Mouse (Mus musculus) 3T3-L1 (cell line): Measurements from ENCODE around the gene Cyp2d11.
A peak's percentile ranks its signal among the peaks of the same experiment; 100 is the strongest.
"Not testable (repeated sequence)": the region's sequence is repeated elsewhere in the genome, so short reads cannot be mapped to it uniquely, and the experiment has no call there.

Experiments
- DNase-seq: peaks from one replicate; pipeline ENCODE4 v3.0.0-alpha.2; 2015; ENCODE audit warnings: low read depth, low spot score

The Cyp2d11 gene

DNA sequence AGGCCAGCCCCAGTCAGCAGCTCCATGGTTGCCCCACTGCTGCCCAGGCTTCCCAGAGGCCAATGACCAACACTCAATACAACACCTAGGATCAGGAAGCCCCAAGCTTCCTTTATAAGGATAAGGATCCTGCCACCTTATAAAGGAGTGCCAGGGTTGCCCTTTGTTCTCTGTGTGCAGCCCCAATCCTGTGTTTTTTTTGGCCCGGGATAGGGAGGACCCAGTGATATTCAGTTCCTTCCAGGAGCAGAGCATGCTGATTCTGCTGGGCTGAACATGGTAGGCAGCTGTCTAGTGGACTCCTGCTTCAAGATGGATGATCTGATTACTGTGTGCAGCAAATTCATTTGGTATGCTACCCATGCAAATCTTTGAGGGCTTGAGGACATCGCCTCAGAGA, at the start of gene Cyp2d11:
TSS of gene Cyp2d11 (minus strand) at position 101 of the 400 bp plus-strand sequence.
- not testable (repeated sequence) for DNase-seq

DNA sequence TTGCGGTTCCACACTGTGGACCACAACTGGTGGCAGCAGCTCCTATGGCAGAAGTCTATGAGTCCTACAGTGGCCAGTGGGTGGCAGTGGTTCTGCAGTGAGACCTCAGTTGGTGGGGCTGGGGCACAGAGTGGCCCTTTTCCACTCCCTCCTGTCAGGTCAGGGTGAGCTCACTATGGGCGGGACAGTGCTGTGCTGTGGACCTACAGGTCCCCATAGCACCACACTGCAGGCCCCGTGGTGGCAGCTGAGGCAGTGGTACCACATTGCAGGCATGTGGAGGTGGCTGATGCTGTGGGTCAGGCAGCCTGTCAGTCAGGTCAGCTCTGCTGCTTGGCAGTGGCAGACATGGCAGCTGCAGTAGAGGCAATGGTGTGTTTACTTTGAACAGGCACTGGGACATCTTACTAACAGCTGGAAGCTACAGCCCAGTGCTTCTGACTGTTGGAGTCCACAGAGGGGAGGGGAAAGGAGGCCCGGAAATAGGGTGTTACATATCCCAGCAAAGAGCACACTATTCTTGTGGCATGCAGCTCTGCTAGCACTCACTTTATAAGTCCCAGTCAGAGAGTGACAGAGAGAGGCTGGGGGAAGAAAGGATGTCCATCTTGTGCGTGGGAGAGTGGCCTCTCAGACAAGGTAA, 44.3 kb upstream of the Cyp2d11 start:
- DNase-seq, result no peak

DNA sequence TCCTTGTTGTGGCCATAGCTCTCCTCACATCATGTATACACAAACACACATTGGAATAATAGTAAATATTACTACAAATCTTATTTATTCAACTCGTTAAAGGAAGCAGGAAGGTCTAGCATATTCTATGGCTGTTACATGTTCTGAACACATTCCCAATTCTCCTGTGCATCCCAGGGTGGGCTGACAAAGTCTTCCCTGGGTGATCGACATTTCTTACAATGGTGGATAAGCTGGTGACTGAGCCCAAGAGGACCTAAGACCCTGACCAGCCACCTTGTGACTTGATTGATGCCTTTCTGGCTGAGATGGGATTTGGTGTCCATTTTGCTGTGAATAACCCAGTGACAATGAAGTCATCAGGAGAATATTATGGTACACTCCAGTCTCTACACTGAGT, 41.8 kb upstream of the Cyp2d11 start:
- DNase-seq, result no peak

- no peak for DNase-seq
Measured at GRCm38 (mm10) chr15:82435011-82435410, 41.2 kb upstream of the Cyp2d11 start.

GRCm38 (mm10) chr15:82434541-82434940, 40.7 kb upstream of the Cyp2d11 start:
- DNase-seq, result no peak

GRCm38 (mm10) chr15:82433621-82434020, 39.8 kb upstream of the Cyp2d11 start:
- DNase-seq, result no peak

GRCm38 (mm10) chr15:82433137-82433536, 39.3 kb upstream of the Cyp2d11 start, which contains the start of gene Cyp2d9:
Gene Cyp2d9, plus strand, starts transcription at chr15:82433437.
- DNase-seq, result no peak

DNA sequence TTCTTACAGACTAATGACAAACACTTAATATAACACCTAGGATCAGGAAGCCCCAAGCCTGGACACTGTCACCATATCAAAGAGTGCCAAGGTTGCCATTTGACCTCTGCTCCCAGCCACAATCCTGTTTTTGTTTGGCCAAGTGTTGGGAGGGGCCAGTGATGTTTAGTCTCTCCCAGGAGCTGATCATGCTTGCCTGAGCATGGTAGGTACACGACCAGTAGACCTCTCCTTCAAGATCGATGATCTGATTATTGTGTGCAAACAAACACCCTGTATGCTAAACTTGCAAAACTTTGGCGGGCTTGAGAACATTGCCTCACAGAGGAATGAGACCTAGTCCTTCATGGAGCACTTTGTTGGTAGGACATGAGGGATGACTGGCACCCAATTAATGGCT, 29.6 kb upstream of the Cyp2d11 start:
- DNase-seq, result no peak

DNA sequence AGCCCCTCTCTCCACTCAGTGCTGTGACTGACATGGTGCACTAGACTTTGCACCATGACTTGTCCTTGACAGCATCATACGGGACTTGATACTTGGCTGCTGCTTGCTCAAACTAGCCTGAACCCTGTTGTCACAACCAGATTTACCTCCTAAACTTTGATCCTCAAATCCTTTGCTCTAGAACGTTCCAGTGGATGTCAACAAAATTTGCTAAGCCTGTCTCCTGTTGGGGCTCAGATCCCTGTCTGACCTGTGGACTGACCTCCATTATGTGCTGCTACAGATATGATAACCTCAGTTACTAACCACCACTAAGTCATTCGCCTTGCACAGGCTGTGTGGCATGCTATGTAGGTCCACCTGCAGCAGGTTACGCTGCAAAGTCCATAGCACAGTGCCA, 29.1 kb upstream of the Cyp2d11 start:
- no peak for DNase-seq

DNA sequence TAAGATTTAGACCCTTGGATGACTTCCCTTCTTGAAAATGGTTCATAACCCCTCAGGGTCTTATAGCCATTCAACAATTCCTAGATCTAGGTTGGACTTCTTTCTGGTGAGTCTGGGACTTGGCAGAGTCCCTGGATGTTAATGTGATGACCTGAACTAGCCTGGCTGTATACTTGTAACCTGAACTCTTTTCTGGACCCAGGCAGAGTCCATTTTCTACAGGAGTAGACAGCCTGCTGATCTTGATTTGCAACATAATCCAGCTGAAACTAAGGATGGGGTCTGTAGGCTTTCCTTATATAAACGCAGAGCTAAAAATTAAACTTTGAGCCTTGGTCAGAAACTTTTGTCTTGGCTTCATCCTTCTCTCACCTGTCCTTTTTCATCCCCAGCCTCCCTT, 24.8 kb upstream of the Cyp2d11 start:
- no peak for DNase-seq

GRCm38 (mm10) chr15:82416797-82417789, 23.3 kb upstream of the Cyp2d11 start:
- DNase-seq, result peak; percentile 78

- no peak for DNase-seq
Measured at GRCm38 (mm10) chr15:82407536-82407935, 13.7 kb upstream of the Cyp2d11 start.

DNA sequence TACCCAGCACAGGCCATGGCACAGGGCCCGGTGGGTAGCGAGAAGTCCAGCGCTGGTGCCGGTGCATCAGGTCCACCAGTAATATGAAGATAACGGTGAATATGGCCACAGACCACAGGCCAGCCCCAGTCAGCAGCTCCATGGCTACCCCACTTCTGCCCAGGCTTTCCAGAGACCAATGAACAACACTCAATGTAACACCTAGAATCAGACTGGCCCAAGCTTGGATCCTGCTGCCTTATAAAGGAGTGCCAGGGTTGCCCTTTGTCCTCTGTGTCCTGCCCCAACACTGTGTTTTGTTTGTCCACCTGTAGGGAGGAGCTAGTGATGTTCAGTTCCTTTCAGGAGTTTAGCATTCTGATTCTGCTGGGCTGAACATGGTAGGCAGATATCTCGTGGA, 13.2 kb upstream of the Cyp2d11 start, which contains the start of gene Cyp2d10:
TSS of gene Cyp2d10 (minus strand) at position 215 of the 400 bp plus-strand sequence.
- no peak for DNase-seq

DNA sequence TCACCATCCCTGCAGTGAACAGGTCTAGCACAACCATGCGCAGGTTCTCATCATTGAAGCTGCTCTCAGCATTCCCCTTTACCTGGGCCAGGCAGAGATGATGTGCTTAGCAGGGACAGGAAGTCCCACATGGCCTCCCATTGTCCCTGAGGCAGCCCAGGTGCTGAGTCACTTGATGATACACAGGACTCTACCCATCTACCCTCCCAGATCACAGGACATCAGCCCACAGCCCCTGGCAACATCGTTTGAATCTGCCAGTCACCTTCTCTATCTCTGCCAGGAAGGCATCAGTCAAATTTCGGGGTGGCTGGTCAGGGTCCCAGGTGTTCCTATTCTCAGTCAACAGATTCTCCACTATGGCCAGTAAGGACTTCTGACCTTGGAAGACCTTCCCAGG, 10.3 kb upstream of the Cyp2d11 start:
- no peak for DNase-seq

DNA sequence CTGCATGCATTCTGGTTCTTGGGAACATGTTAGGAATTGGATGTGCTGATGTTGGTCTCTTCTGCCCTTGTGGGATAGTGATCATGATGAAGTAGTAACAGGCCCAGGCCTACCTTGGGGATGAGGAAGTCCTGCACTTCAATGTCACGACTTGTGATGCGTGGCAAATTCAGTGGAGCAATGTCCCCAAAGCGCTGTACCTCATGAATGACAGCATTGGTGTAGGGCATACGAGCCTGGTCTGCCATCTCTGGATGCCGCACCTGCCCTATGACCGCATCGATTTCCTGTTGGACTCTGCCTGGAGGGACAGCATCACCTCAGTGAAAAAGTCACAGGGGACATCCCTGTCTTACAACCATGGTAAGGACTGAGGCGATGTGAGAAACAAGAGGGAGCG, 9.8 kb upstream of the Cyp2d11 start:
- DNase-seq, result no peak

- DNase-seq, result no peak
Measured at GRCm38 (mm10) chr15:82402741-82403140, 8.9 kb upstream of the Cyp2d11 start.

DNA sequence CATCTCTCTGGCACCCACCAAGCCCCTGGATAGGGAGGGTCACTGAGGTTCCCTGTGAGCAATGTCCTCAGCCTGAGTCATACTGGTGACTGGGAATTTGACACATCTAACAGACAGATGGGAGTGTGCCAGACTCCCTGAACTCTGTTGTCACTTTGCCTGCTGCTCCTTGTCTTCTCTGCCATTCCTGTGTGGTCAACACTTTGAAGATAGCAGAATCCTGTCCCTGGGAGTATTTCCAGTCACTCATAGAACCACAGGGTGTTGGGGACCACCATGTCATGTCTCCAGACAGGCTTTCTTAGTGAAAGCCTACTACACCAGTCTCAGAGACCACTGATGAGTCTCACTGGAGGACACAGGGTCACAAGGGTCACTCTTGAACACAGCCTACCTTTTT, 8.3 kb upstream of the Cyp2d11 start:
- DNase-seq, result no peak

- DNase-seq, result no peak
Measured at GRCm38 (mm10) chr15:82401516-82401915, 7.7 kb upstream of the Cyp2d11 start.

DNA sequence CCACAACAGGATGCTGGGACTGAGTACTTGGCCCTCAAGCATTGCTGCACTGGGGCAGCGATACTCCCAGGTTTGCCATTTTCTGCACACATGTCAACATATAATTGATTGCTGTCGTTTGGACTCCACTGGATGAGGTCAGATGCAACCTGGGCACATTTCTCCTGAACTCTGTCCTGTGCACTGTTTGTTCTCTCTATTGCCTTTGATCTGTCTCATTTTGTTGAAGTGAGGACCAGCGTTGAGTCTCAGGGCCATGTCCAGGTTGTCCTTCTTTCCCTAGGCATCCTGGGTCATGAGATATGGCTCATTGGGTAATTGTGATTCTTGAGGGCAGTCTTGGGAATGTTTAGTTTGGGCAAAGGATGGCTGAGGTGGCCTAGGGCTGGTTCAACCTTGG, 2.1 kb upstream of the Cyp2d11 start:
- DNase-seq, result not testable (repeated sequence)

DNA sequence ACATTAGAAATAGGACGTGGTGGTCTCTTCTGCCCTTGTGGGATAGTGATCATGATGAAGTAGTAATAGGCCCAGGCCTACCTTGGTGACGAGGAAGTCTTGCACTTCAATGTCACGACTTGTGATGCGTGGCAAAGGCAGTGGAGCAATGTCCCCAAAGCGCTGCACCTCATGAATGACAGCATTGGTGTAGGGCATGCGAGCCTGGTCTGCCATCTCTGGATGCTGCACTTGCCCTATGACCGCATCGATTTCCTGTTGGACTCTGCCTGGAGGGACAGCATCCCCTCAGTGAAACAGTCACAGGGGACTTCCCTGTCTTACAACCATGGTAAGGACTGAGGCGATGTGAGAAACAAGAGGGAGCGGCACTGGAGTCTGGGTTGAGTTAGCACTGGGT, 3.9 kb downstream of the Cyp2d11 start:
- not testable (repeated sequence) for DNase-seq

GRCm38 (mm10) chr15:82385729-82386128, 8.1 kb downstream of the Cyp2d11 start:
- DNase-seq, result no peak

DNA sequence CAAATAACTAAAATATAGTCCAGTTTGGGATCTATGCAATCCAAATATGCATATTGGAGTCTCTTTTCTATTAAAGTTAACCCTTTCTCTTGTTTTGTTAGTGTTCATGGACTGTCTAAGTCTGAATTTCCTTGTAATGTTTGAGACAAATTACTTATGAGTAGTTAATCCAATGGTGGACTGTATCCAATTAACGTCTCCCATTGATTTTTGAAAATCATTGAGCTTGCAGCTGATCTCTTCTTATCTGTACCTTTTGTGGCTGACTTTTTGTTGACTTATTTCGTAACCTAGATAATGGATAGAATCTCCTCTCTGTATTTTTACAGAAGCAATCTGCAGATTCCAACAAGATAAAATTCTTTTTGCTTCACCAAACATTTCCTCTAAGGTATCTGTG, 11.4 kb downstream of the Cyp2d11 start:
- DNase-seq, result no peak

DNA sequence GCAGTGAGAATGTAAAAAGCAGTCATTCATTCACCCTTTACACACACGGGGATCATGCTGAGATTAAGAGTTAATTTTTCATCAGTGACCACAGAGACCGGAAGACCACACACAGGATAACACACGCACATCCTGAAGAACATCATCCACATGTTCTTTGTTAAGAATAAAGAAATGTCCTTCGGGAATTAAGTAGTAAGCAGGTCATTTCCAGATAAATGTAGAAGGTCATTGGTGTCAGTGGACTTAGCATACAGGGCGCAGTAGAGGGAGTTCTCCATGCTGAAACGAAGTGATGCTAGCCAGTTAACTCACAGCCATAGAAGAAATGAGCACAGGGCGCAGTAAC, 13.1 kb downstream of the Cyp2d11 start:
- DNase-seq, result no peak
